Mouse (Mus musculus) megakaryocyte, embryonic 14.5 days (primary cell): ENCODE measurements around the gene Ago3. TPM values are rescaled to one million over a fixed set of nuclear protein-coding genes. Genes with fewer than 3 reads are reported as not detected.

Source experiments
- H3K27me3 ChIP-seq: replicated peaks from 2 replicates; pipeline ENCODE3; 2012; ENCODE audit warnings: inconsistent platforms
- H3K36me3 ChIP-seq: replicated peaks from 2 replicates; pipeline ENCODE3; 2012; ENCODE audit warnings: low read length, inconsistent platforms, mixed read lengths
- H3K4me1 ChIP-seq: 2 replicates; pipeline ENCODE4 v1.6.1; 2012; ENCODE audit warnings: inconsistent platforms
- H3K4me3 ChIP-seq: replicated peaks from 2 replicates; pipeline ENCODE3; 2012; ENCODE audit warnings: moderate library complexity, mild to moderate bottlenecking, inconsistent platforms
- H3K9me3 ChIP-seq: 2 replicates; pipeline ENCODE4 v1.6.1; 2012; ENCODE audit warnings: inconsistent platforms
- FLI1 ChIP-seq: IDR thresholded peaks from 2 replicates; pipeline ENCODE4 v1.6.1; 2012; ENCODE audit warnings: low read length, inconsistent platforms, mixed read lengths
- GATA1 ChIP-seq: IDR thresholded peaks from 3 replicates; pipeline ENCODE4 v1.6.1; 2012; ENCODE audit warnings: mixed read lengths, low read length, inconsistent platforms, borderline replicate concordance
- polyA plus RNA-seq: library from polyadenylated mRNA; stranded (reverse); fragments of >175 nt; gene quantifications from 2 replicates; pipeline ENCODE4 v1.2.3, GENCODE M21; 2012; ENCODE audit warnings: low replicate concordance; ENCODE audit not compliant: insufficient read depth

The Ago3 gene
- polyA plus RNA-seq, 1 experiment: 0.02 TPM

DNA sequence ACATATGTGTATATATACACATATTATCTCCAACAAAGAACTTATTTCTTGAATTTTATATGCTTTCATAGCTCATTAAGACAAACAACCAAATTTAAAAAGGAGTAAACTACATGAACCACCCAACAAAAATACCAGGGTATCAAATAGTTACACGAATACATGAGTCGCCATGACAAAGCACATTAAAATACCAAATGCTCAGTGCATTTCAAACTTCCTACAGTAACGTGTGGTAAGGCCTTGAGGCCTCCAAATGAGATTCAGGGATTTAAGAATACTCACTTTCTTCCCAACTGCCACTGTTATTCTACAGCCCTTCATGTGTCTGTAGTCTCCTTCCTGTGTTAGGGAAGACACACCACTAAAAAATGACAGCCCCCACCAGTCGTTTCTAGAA, 2.4 kb upstream of the Ago3 start:
- H3K4me1 ChIP-seq: peaks cover 61% of the 10 kb centered on the region
- TF ChIP-seq GATA1 (no peak), FLI1 (no peak)
- H3K4me3 ChIP-seq: no peak overlapping the region
- peaks cover 24% of the 10 kb centered on the region for H3K36me3 ChIP-seq
- H3K27me3 ChIP-seq: no peaks in the 10 kb centered on the region
- H3K9me3 ChIP-seq: no peaks in the 10 kb centered on the region

DNA sequence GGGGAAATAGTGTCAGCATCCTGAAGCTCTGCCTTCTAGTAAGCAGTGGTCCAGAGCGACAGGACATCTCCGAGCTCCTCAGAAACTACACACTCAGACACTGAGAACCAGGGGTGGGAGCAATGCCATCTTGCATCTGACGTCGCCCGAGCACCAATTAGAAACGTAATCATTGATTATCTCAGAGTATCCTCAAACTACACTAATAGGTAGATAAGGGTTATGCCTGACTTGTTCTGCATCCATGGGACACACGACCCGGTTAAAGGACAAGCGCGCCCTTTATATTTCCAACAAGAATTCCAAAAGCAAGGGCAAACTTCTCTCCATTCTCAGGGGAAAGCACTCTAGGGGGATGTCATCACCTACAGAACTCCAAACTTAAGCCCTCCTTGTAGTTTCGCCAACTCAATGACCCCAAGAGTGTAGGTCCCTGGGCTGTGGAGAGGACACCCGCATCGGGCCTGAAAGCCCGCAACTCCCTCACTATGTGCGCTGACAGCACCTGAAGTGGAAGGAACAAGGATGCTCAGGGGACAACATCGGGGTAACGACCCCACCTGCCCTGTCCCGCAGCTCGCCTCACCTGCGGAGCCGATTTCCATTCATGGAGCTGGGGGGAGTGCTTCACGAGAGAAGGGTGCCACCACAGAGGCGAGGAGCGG, 542 bp downstream of the Ago3 start:
- Histone ChIP-seq H3K4me1 (peaks cover 48% of the 10 kb centered on the region), H3K4me3 (peak overlapping the region; percentile 100), H3K36me3 (peaks cover 14% of the 10 kb centered on the region), H3K27me3 (no peaks in the 10 kb centered on the region), H3K9me3 (no peaks in the 10 kb centered on the region)
- TF ChIP-seq GATA1: no peak
- TF ChIP-seq FLI1: no peak

DNA sequence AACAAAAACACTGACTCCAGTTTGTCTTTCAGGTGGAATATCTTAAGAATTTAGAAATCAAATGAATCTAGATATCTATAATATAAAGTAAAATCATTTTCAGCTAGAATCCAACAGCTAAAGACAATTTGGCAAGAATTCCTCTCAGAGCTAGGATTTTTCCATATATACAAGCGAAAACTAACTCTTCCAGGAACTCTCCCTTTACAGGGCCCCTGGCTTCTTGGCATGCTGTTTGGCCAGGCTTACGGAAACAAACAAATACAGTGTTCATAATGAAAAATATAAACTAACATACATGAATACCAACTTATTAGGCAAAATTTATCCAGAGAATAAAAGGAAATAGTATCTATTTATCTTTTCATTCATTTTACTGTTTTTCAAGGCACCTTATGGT, 5.5 kb downstream of the Ago3 start:
- no peak overlapping the region for H3K4me3 ChIP-seq
- peaks cover 8% of the 10 kb centered on the region for H3K4me1 ChIP-seq
- H3K36me3 ChIP-seq: peaks cover 11% of the 10 kb centered on the region
- H3K27me3 ChIP-seq: no peaks in the 10 kb centered on the region
- no peaks in the 10 kb centered on the region for H3K9me3 ChIP-seq
- TF ChIP-seq FLI1: no peak
- TF ChIP-seq GATA1: no peak

DNA sequence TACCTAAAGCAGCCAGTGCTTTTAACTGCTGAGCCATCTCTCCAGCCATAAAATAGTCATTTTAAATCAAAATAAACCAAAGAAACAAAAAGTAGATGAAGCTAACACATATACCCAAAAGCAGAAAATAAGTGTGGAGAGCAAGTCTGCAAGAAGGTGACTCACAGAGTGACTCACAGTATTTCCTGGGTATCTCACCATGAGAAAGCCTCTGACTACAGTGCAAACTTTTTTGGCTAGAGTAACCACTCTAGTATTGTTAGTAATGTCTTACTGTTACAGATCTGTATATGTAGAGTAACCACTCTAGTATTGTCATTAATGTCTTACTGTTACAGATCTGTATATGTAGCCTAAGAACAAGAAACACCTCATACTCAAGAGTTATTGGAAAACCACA, 13.6 kb downstream of the Ago3 start:
- Histone ChIP-seq H3K4me3 (no peak overlapping the region), H3K27me3 (no peaks in the 10 kb centered on the region), H3K9me3 (peaks cover 5% of the 10 kb centered on the region), H3K4me1 (no peaks in the 10 kb centered on the region), H3K36me3 (peaks cover 32% of the 10 kb centered on the region)
- TF ChIP-seq FLI1: no peak
- TF ChIP-seq GATA1: no peak

DNA sequence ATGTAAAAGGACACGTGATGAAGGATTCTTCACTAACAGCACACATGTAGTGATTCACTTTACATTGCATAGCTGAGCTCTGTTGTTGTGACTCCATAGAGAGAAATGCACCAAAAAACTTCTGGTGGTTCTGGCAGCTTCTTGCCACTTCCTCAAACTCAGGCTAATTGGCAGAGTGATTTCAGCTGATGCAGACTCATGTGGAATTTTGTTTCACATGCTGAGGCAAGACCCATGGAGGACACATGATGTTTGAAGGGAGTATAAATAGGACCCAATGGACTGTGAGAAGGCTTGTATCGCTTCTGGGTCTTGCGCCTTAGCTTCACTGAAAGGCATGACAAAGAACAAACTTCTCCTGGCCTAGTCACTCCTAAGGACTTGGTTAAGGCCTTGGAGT, 16.8 kb downstream of the Ago3 start:
- Histone ChIP-seq H3K9me3 (peaks cover under 1% of the 10 kb centered on the region; the same call in 1 of the 2 replicates), H3K4me3 (no peak overlapping the region), H3K27me3 (no peaks in the 10 kb centered on the region), H3K36me3 (peaks cover 23% of the 10 kb centered on the region), H3K4me1 (no peaks in the 10 kb centered on the region)
- TF ChIP-seq GATA1: no peak
- TF ChIP-seq FLI1: no peak

DNA sequence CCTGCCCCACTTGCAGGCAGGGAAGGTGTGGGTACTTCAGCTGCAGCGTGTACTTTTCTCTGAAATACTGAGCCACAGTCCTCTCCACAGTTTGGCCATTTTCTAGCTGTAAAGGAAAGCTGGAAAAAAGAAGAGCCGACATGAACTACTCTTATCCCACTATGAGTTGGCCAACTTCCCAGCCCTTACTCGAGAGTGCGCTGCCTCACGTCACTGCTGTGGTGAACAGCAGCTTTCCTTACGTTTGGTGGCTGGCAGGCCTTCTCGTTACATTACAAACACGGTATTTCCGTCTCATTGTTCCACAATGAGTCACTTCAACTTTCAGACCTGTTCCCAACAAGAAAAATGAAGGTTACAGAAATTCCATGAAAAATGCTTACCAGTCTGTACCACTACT, 57.9 kb downstream of the Ago3 start:
- Histone ChIP-seq H3K36me3 (peaks cover 39% of the 10 kb centered on the region), H3K4me3 (no peak overlapping the region), H3K4me1 (no peaks in the 10 kb centered on the region), H3K9me3 (no peaks in the 10 kb centered on the region), H3K27me3 (no peaks in the 10 kb centered on the region)
- TF ChIP-seq GATA1 (no peak), FLI1 (no peak)

DNA sequence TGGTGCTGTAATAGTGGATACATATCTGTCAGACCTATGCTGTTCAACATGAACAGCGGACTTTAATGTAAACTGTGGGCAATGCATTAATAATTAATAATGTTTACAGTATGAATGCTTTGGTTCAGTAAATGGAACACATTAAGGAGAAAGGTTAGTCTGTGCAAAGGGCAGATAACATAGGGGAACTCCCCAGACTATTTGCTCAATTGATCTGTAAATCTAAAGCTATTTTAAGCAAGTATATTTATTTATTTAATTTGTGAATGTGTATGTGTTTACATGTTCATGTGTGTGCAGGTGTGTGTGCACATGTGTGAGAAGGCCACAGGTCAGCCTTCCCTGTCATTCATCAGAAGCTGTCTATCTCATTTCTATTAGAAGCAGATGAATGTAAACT, 69.3 kb downstream of the Ago3 start:
- H3K36me3 ChIP-seq: peaks cover 66% of the 10 kb centered on the region
- no peak overlapping the region for H3K4me3 ChIP-seq
- H3K9me3 ChIP-seq: peaks cover 8% of the 10 kb centered on the region; the same call in 1 of the 2 replicates
- TF ChIP-seq FLI1 (no peak), GATA1 (no peak)
- no peaks in the 10 kb centered on the region for H3K4me1 ChIP-seq
- no peaks in the 10 kb centered on the region for H3K27me3 ChIP-seq

DNA sequence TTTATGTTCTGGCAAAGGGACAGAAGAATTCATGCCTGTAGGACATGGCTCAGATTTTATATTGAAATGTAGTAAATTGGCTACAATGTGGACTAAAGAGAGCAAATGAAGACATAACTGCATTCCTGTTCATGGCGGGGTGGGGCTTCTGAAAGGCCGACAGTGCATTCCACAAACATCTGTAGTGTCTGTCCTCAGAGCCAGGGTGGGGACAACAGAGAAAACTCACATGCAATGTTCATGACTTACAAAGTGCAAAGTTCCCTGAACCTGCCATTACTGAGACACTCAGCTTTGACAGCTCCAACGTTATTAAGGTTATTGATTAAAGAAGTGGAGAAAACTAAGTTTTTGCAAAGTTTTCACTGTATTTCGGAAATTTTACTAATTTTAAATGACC, 85.9 kb downstream of the Ago3 start:
- peaks cover 5% of the 10 kb centered on the region; the same call in 1 of the 2 replicates for H3K4me1 ChIP-seq
- no peaks in the 10 kb centered on the region for H3K27me3 ChIP-seq
- TF ChIP-seq FLI1 (no peak), GATA1 (no peak)
- H3K4me3 ChIP-seq: no peak overlapping the region
- H3K36me3 ChIP-seq: peaks cover 42% of the 10 kb centered on the region
- no peaks in the 10 kb centered on the region for H3K9me3 ChIP-seq

DNA sequence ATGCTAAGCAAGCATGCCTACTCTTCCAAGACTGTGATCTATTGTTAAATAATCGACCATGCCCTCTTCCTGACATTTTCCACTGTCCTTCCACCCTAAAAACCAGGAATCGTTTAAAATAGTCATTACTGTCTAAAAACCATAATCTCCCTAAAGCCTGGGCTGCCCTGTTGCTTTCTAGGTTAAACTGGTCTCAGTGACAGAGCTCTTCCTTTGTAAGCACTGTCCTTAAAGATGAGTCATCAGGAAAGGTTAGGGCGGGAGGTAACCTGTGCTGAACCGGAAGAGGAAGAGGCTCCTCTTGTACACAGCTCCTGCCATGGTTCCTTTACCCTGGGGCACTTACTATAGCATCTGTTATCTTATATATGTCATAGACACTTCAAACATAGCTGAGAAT, 89.9 kb downstream of the Ago3 start:
- H3K4me3 ChIP-seq: no peak overlapping the region
- H3K36me3 ChIP-seq: peaks cover 14% of the 10 kb centered on the region
- no peak for TF ChIP-seq GATA1
- no peak for TF ChIP-seq FLI1
- no peaks in the 10 kb centered on the region for H3K9me3 ChIP-seq
- H3K4me1 ChIP-seq: peaks cover 5% of the 10 kb centered on the region; the same call in 1 of the 2 replicates
- no peaks in the 10 kb centered on the region for H3K27me3 ChIP-seq

DNA sequence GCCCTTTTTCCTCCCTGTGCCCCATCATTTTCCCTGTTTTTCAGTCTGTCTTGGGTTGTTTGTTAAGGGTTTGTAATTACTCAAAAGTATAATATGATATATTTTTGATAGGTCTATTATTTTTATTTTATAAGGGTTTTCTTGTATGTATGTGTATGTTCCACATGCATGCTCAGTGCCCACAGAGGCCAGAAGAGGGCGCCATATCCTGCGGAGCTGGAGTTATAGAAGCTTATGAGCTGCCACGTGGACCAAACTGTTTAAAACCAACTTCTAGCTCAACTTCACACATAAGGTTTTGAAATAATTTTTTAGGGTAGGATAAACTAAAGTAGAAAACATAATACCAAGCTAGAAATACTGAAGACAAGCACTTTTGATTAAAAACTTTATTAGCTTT, 97.0 kb downstream of the Ago3 start:
- TF ChIP-seq GATA1: no peak
- no peak for TF ChIP-seq FLI1
- H3K4me3 ChIP-seq: no peak overlapping the region
- H3K4me1 ChIP-seq: peaks cover 6% of the 10 kb centered on the region
- H3K9me3 ChIP-seq: no peaks in the 10 kb centered on the region
- H3K36me3 ChIP-seq: peaks cover 7% of the 10 kb centered on the region
- peaks cover 1% of the 10 kb centered on the region for H3K27me3 ChIP-seq

DNA sequence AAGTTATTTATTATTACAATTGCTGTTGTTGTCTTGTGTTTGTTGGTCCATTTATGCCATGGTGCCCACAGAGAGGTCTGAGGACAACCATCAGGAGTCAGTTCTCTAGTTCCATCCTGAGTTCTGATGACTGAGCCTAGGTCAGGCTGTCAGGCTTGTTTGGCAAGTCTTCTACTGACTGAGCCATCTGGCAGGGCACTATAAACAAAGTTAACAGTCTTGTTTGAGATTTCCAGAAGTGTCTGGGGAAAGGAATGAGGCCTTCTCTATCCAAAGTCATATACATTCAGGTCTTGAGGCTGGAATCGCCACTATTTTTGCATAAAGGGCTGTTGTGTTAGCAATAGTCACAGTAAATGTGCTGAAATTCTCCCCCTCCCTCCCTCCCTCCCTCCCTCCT, 97.6 kb downstream of the Ago3 start:
- no peak for TF ChIP-seq GATA1
- TF ChIP-seq FLI1: no peak
- Histone ChIP-seq H3K9me3 (no peaks in the 10 kb centered on the region), H3K4me3 (no peak overlapping the region)

More for the DNA sequence above, 97.6 kb downstream of the Ago3 start:
- H3K36me3 ChIP-seq: peaks cover 7% of the 10 kb centered on the region
- peaks cover 3% of the 10 kb centered on the region for H3K27me3 ChIP-seq
- peaks cover 6% of the 10 kb centered on the region for H3K4me1 ChIP-seq
